Mouse (Mus musculus) thymus, postnatal 36 days (tissue): ENCODE data around the gene Ezr.
A peak's percentile ranks its signal among the peaks of the same experiment; 100 is the strongest.

Experiments used
- DNase-seq, 2 experiments: peaks; one replicate each; pipeline ENCODE4 v3.0.0; 2022; ENCODE audit warnings: mixed read lengths in 2 of 2

Gene Ezr

DNA sequence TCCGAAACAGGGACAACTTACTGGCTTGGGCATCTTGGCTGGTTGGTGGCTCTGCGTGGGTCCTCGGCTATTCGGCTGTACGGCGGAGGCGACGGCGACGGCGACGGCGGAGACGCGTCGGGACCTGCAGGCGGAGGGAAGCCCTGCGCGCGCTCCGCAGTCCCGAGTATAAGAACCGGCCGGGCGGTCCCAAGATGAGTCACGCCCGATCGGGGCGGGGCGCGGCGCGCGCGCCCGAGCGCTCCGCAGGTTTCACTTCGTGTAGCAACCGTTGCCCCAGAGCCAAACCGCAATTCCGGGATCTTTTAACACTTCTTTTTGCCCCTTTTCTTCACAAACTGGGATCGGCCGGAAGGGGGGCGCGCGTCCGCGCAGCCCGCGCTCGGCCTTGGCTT lies at the start of gene Ezr:
Ezr (minus strand) TSS at position 174 of the 395 bp plus-strand sequence.
- DNase-seq = peak; percentile 94

DNA sequence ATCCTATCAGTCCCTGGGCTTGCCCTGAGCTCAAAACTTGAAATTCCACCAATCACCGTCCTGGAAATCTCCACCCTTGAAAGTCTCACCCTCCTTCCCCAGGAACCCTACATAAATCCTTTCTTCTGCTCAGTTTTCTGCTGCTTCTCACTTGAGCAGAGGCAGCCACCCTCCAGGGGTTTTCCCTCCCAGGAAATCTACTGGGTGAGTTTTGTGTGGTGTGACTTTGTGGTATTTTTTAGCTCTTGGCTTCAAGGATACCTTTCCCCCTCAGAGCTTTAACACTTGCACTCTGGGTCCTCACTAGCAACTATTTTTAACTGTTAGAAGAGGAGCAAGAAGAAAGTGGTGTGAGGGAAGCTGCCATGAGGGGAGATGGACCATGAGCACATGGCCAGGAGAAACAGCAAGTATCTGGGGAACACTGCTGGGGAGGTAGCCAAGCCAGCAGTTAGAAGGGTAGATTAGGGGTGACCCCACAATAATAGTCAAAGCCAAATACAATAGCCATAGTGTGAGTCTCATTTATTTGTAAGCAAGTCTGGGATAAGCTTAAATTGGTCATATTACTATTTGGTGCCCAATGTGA lies 47.5 kb upstream of the Ezr start:
- no peak for DNase-seq

DNA sequence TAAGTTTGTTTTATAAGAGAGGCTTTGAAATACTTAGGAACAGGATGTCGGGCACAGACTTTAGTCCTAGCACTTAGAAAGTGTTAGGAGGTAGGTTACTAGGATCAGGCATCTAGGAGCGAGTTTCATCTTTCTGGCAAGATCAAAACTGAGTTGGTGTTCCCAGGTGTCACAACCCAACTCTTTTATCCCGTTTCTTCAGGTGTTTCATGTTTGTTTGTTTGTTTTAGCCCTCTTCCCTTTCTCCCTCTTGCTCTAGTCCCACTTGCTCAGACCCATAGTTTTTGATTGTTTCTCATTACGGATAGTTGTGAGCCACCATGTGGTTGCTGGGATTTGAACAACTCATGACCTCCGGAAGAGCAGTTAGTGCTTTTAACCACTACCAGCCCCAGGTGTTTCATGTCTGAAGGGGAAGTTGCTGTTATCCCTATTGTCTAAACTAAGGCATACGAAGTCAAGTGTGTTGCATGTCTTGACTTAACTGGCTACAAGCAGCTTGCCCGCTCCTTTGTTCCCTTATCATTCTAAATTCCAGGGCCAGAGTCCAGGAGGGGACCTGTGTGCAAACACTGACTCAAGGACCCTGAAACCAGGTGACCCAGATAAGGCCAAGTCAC lies 46.1 kb upstream of the Ezr start:
- DNase-seq = peak; percentile 33 to 35

DNA sequence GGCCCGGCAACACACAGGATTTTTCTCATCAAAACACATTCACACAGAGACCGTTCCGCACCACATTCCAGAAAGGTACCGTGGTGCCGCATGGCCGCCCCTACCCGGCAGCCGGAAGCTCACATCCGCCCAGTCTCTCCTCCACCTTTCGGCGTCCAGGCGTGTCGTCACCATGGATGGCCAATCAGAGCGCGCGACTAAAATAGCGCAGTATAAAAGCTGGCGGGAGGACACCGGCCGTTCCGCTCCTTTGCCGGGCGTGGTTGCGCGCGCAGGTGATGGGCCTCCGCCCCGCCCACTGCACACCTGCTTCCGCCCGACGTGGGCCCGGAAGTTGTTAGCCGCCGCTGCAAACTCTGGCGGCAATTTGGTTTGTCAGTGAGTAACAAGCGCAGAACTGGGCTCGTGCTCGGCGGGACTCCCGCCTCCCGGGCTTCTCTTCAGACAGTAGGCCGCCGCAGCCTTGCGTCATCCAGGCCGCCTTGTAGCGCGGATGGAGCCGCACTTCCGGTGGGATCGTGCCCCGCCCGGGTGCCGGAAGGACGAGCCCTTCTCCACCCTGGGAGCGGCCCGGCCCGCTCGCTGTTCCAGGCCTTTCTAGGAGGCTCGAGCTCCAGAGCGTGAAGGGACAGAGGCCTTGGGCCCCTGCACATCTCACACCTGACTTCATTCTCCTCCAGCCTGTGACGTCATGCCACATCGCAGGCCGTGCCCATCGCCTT lies 45.3 kb upstream of the Ezr start:
- DNase-seq = peak; percentile 99

DNA sequence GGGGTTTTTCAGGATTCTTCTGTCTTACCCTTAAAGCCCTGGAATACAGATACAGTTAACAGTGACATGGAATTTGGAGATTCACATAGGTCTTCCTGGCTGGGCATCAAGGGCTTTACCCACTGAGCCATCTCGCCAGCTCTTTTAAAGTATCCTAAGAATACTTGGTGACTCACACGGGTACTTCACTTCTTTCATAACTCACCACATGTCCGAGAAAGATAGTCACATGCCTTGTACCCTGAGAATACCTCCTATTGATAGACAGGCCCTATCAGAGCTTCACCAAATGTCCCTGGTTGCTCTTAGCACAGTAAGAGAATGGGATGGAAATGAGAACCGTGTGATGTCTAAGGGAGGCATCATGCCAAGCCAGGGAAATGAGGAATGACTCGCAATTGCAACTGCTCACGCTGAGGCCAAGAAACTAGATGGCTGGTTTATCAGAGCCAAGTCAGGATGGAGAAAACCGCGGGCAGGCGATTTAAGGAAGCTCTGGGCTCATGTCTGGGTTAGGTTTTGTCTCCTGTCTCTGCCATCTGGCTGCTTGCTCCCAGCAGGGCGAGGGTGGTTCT lies 44.7 kb upstream of the Ezr start:
- no peak for DNase-seq

DNA sequence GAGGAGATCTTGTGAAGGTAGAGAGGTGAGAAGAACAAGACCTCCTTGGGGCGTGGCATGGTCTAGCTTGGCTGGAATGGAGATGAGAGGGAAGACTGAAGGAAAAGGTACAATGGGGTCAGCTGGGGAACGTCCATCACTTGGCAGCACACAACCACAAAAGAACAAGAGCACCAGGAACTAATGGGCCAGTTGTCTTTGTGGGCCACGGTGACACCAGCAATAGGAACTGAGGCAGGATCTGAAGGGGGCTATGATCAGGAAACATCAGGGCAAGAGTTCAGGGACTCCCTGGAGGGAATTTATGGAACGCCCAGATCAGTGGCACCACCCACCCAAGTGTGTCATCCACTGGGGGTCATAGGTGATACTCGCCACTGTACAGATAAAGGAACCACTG lies 34.2 kb upstream of the Ezr start:
- DNase-seq = no peak

DNA sequence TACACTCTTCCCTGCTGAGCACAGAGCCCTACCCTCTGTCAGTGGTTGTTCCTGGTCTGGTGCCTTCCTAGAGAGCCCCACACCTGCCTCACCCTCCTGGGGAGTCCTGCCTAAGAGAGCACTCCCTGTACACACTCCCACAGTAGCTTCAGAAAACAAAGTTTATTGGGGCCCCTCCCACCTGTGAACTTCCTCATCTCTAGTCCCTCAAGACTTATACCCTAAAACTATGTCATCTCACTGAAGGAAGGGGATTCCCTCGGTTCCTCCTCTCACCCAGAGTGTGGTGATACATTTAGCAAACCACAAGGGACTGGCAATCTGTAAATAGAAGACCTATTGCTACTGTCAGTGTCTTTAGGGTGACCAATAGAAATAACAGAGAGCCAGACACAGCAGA lies 33.6 kb upstream of the Ezr start:
- DNase-seq = no peak

DNA sequence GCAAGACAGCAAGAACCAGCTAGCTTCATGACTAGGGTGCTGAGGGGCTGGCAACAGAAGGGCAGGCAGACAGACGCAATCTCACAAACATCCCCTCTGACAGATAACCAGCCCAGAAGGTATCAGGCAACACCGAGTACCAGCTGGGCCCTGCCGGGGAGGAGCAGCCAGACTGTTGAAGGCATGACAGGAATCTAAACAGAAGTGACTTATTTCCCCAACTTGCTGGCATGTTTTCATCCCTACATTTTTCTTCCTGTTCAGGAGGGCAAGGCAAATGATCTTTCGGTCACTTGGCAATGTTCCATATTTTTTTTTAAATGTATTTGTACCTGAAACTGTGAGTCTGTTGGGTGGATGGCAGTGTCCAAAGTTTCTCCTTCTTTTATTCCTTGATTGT lies 32.1 kb upstream of the Ezr start:
- no peak for DNase-seq

DNA sequence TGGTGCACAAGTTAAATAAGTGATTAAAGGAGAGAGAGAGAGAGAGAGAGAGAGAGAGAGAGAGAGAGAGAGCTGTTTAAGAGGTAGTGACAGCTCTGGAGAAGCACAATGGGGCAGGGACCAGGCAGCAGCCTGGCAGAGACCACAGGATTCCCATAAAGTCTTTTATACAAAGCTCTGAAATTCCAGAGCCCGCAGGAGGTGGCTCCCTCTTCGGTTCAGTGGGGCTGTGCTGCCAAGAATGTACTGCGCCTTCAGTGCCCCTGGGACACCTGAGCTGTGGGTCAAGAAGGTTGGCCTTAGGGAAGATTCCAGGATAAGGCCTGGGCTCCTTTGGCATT lies 30.2 kb upstream of the Ezr start:
- no peak for DNase-seq

DNA sequence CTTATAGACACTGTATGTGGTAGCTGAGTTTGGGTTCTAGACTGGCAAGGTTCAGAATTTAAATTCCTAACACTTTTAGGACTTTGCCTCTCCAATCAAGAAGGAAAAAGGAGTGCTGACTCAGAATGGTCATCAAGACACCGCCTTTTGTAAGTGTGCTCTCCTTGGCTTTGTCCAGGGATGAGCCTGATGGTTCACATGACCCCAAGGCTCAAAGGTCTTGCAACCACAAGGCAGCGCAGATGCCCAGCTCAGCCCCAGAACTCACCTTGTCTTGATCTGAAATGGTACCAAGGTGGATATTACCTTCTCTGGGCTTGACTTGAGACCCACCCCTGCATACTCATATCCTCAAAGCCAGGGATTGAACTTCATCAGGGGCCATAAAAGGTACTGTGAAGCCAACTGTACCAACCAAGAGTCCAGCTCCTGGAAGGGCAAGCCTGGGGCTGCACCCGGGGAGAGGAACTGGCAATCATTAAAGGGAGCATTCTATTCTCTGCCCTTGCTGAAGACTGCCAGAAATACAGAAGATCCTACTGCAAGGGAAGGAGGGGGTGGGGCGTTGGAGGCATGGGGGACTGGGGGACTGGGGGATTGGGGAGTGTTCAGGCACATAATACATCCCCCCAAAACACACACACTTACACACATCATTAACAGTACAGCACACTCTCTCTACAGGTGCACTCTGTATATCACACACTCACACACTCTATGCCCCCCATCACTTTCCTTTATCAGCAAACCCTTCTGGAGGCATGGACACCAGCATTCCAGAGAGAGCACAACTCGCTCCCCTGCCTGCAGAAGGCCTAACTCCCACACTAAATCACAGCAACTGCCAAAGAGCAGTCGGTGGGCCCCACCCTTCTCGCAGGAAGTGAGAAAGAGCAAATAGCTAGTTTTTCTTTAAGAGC lies 29.6 kb upstream of the Ezr start:
- DNase-seq = no peak

DNA sequence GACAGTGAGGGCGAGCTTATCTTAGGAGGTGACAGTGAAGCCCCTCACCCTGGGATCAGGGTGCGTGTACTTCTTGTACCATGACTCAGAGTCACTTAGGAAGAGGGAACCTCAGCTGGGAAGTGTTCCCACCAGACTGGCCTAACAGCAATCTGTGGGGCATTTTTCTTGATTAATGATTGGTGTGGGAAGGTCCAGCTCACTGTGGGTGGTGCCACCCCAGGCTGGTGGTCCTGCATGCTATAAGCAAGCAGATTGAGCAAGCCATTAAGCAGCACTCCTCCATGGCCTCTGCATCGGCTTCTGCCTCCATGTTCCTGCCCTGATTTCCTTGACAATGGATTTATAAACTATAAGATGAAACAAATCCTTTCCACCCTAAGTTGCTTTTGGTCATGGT lies 26.7 kb upstream of the Ezr start:
- no peak for DNase-seq

DNA sequence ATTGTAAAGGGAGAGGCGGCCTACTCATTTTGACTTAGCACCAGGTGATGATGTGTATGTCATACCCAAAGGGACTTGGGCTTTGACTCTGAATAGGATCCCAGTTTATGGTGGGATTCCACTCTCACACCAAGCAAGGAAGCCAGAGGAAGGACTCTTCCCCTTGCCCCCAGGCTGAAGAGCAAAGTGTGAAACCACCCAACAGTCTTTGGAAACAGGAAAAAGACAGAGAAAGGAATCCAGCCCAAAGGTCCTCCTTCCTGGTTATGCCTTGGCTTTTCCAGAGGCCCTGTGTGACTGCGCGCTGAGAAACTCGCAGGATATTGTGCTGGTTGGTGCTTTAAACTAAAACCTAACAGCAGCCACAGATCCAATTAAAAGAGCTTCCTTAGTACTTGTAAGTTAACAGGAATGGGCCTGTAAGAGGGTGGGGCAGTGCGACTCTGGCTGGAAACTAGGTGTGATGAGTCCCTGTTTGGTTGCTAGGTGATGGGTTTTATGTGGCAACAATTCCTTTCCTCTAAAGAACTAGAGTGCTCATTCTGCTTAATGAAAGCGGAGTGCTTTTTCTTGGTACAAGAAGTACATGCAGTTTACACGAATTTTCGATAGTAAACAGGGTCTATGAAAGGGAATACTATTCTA lies 26.1 kb upstream of the Ezr start:
- DNase-seq = no peak

DNA sequence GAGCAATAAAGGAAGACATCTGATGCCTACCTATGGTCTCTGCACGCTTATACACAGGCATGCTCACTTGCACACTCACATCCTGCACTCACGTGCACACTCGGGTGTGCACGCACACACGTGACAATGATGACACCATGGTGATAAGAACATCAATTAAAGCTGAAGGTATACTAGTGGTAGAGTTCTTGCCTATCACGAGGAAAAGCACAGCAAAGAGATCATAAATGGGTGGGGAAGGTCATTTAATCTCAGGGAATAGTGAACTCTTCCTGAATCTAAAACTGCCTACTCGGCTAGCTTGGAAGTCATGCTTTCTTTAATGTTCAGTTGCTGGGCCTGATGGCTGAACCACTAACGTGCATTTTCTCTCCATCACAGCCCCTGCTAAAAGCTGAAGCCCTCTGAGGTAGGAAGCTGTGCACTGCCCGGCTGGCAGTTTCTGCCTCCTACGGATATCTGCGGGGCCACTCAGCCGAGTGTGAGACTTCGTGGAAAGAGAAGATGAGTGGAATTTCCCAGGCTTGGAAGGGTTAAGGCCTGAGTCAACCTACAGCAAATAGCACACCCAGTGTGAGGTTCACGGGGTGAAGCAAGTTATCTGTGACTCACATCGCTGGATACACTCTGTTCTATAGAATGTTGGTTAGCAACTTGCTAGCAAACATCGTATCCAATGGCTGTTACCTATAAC lies 25.4 kb upstream of the Ezr start:
- no peak for DNase-seq

DNA sequence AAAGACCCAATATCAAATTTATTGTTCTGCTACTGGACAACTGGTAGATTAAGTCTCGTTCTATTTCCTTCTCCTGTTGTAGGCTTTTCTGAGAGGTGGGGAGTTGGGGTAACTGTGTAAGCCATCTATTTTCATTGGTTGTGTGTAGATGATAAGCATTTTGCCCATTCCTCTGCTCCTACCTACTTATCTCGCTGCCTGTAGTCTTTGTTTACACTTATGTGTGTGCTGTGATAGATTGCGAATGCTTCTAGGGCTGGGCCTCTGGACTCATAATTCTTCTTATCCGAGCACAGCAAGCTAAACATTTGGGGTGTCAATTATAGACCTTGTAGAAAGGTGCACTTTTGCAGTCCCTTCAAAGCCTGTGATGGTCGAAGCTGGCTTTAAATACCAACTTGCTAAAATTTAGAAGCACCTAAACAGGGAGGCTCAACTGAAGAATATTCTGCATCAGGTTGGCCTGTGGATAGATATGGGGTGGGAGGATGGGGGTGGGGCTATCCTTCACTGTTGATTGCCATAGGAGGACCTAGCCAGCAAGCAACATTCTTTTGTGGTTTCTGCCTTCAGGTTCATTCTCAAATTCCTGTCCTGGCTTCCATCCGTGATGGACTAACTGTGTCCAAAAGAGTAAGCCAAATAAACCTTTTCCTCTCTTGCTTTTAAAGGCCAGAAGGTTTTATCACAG lies 22.4 kb upstream of the Ezr start:
- no peak for DNase-seq

DNA sequence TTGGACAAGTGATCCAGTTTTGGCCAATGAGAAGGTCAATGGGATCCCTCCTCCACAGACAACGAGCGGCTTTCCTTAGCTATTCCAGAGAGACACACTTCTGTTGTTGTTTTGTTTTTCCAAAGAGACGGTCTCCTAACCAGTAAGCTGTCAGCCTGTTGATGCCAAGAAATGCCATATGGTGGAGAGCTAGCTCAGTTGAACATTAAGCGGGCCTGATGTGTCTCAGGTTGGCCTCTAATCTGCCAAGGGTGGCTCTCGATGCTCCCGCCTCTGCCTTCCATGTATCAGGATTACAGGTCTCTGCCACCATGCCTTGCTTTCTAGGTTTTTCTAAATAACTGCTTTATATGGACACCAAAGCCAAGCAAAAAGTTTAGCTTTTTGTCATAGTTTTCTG lies 21.5 kb upstream of the Ezr start:
- no peak for DNase-seq

DNA sequence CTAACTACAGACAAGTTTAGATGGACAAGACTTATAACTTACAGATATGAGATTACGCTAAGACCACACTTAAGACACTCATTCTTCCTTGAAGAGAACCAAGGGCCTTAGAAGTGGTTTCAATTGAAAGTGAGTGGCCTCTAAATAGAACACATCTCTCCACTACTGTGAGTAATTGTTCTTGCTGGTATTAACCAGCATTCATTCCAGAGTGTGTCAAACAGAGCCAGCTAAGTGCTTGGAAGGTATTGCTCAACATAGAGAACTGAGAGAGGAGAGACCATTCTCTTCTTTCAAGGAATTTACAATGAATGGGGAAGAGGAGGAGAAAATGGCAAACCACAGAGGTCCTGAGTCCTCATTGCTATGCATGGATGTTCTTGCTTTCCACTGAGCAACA lies 21.0 kb upstream of the Ezr start:
- no peak for DNase-seq

DNA sequence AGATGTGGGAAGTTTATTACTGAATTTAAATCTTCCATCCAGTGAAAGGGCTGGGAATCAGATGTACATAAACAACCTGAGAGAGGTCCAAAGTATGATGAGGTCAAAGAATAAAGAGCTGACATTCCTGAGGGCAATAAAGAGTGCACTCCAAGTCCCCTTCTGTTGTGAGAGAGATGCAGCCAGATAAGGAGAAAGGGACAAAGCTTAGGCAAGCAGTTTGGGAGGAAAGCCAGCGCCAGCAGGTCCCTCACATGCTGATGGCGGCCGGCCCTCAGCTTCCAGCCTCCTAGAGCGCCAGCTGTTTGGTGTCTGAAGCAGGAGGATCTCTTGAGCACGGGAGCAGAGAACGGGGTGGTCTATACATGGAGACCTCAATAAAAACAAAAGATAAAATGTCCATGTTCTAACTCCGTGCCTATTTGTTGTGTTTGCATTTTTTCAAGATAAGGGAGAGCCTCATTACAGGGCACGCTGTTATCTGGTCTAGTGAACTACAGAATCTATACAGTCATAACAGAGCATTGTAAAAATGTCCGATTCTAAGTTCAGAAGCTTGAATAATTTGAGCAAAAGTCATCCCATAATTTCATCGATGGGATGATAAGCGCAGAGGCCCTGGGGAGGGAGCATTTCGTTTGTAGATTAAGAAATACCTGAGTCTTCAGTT lies 15.9 kb upstream of the Ezr start:
- no peak for DNase-seq

DNA sequence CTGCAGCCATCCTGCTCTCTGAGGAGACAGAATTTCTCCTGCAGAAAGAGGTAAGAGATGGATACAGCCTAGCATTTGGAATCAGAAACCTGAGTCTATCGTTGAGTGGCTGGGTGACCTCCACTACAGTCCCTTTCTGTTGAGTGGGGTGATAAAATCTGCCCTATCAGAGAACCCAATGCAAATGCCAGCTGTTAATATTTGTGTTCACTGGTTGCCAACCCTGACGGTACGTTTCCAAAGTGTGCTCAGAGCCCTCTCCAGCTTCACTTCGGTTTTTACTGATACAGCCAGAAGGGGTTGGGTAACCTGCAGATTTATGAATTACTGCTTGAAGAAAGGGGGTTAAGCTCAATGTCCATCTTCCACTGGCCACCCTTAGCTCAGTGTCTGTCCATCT lies 14.9 kb upstream of the Ezr start:
- no peak for DNase-seq

DNA sequence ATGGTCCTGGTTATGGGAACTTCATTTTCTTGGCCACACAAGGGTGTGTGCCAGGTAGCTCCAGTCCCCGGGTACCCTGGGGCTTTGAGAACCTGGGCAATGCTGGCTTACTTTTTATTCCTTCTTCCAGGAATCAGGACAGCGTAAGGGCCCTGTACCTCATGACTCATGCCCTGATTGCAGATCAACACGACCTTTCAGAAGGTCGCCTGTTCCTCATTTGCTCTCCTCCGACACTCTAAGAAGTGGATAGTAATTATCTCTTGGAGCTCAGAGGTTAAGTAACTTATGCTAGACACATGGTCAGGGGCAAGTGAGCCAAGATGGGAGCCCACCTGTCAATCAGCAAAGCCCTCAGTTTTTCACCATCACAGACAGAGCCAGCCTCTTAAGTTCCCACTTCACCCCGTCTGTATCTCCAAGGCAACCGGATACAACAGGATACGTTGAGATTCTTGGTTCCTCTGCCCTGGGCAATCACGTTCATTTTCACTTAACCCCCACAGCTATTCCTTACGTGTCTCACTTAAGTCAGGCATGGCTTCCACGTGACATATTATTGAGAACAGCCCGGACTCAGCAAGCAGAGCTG lies 11.7 kb upstream of the Ezr start:
- DNase-seq = no peak

DNA sequence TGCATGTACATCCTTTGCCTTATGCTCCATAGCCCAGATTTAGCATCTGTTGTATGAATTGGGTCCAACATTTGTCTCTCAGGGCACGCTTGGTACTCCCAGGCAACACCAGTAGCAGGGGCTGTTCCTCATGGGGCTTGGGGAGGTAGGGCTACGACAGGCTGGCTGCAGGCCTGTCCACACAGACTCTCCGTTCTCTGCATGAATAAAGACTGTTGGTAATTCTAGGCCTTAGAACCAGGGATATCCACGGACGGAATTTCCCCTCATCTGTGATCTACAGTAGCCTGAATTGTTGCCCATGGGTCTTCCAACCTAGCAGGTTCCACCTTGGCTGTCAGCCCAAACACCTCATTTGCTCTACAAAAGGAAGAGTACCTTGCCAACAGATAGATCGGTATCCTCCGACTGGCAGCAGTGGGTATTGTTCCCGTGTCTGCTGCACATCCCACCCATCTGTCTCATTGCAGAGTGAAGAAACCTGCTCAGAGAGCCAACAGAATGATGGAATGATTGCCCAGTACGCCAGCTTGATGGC lies 7.1 kb upstream of the Ezr start:
- DNase-seq = no peak
